Mouse (Mus musculus): Measurements from ENCODE around the gene Prss47.

The Prss47 gene

GRCm38 (mm10) chr13:65052660-65053059, at the start of gene Prss47:
TSS of gene Prss47 (minus strand) at chr13:65052760.
- DNase-seq (ENCODE audit: low read depth): no peak

- DNase-seq (ENCODE audit: low read depth): peak; percentile 22
These were observed 48.7 kb upstream of the Prss47 start for GRCm38 (mm10) chr13:65101232-65101631.

DNA sequence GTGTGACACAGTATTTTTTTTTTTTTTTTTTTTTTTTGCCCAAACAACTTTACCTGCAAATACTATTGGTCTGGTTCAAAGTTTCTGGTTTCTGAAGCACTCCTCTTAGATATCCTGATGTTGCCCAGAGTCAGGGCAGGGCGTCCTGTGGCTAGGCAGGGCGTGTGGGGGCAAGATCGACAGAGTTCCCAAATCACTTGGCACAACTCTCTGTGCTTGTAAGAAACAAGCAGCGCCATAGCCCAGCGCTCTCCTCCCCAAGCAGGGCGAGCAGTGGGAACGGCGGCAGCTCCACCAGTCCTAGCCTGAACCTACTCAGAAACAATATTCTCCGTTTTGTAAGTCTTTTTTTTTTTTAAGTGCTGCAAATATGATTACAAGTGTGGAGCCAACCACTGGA, 48.1 kb upstream of the Prss47 start:
- DNase-seq (ENCODE audit: low read depth): no peak

- no peak for DNase-seq (ENCODE audit: low read depth)
These were observed 44.5 kb upstream of the Prss47 start for GRCm38 (mm10) chr13:65097018-65097417.

GRCm38 (mm10) chr13:65095923-65096322, 43.4 kb upstream of the Prss47 start:
- DNase-seq (ENCODE audit: low read depth): no peak

GRCm38 (mm10) chr13:65069969-65070368, 17.4 kb upstream of the Prss47 start:
- peak; percentile 29 for DNase-seq (ENCODE audit: low read depth)

DNA sequence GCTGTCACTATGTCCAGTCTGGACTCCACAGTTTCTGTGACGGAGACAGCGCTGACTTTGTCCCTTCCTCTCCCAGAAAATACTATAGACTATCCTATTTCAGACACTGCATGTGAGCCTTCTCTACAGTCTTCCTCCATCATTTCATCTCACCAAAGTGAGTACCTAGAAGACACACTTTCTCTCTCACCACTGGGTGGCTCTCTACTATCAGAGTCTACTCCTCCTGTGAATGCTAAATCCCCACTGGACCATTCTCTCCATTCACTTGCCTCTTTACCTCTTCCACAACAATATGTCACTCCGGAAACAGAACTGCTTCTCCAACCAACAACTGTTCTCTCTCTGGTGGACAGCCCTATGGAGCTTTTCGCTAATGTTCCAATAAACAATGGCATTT, 17.5 kb downstream of the Prss47 start:
- peak; percentile 29 for DNase-seq (ENCODE audit: low read depth)

GRCm38 (mm10) chr13:65032758-65033157, 19.8 kb downstream of the Prss47 start, which contains the start of gene Spata31d1c:
TSS of gene Spata31d1c (plus strand) at chr13:65033058.
- DNase-seq (ENCODE audit: low read depth): no peak

- DNase-seq (ENCODE audit: low read depth): no peak
These were observed 41.4 kb downstream of the Prss47 start for GRCm38 (mm10) chr13:65011052-65011738.

GRCm38 (mm10) chr13:65007971-65008370, 44.6 kb downstream of the Prss47 start:
- DNase-seq (ENCODE audit: low read depth): no peak

GRCm38 (mm10) chr13:65006760-65007159, 45.8 kb downstream of the Prss47 start:
- DNase-seq (ENCODE audit: low read depth): no peak

DNA sequence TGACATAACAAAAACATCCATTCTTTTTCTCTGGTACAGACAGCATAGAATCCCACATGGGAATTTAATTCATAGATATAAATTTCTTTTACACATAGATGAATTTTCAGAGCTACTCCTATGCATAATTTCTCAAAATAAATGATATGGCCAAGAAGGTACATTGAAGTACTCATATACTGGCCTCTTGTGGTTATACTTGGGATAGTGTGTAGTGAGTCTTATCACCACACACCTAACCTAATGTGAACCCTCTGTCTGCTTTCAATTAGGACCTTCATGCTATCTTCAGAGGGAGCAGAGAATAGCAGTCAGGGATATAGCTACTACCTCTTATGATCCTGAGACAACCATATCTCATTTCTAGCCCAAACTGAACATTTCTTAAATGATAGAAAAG, 47.1 kb downstream of the Prss47 start:
- no peak for DNase-seq (ENCODE audit: low read depth)
